Mouse (Mus musculus) stomach, embryonic 15.5 days (tissue): ENCODE data around the gene Myl4. TPM values are rescaled to one million over a fixed set of nuclear protein-coding genes. Genes with fewer than 3 reads are reported as not detected.
"Not testable (repeated sequence)": the region's sequence is repeated elsewhere in the genome, so short reads cannot be mapped to it uniquely, and the experiment has no call there.

Experiments
- ATAC-seq: fragments of 200-750 bp; cut with Nextera tagmentation; 2 replicates; pipeline ENCODE4 v1.8.0; 2017; ENCODE audit warnings: low read depth, moderate number of reproducible peaks, moderate TSS enrichment; ENCODE audit not compliant: insufficient read depth, low FRiP score
- H3K27ac ChIP-seq: fragments of 300-500 bp; sonication (generic); 2 replicates; pipeline ENCODE4 v1.5.1; 2015; ENCODE audit warnings: mild to moderate bottlenecking, inconsistent platforms
- H3K27me3 ChIP-seq: fragments of 300-500 bp; sonication (generic); replicated peaks from 2 replicates; pipeline ENCODE4 v1.6.1; 2015; ENCODE audit warnings: inconsistent platforms
- H3K36me3 ChIP-seq: fragments of 300-500 bp; sonication (generic); 2 replicates; pipeline ENCODE4 v1.6.1; 2015; ENCODE audit warnings: inconsistent platforms
- H3K4me1 ChIP-seq: fragments of 300-500 bp; sonication (generic); 2 replicates; pipeline ENCODE4 v1.6.1; 2015; ENCODE audit warnings: inconsistent platforms
- H3K4me2 ChIP-seq: fragments of 300-500 bp; sonication (generic); 2 replicates; pipeline ENCODE4 v1.6.1; 2015; ENCODE audit warnings: mild to moderate bottlenecking, inconsistent platforms
- H3K4me3 ChIP-seq: fragments of 300-500 bp; sonication (generic); replicated peaks from 2 replicates; pipeline ENCODE4 v1.5.1; 2015; ENCODE audit warnings: inconsistent platforms
- H3K9ac ChIP-seq: fragments of 300-500 bp; sonication (generic); 2 replicates; pipeline ENCODE4 v1.6.1; 2015; ENCODE audit warnings: inconsistent platforms
- H3K9me3 ChIP-seq: fragments of 300-500 bp; sonication (generic); 2 replicates; pipeline ENCODE4 v1.6.1; 2016; ENCODE audit warnings: inconsistent platforms
- WGBS: fragments of 180-500 bp; shearing (Covaris S2); methylation state at CpG from one replicate; pipeline ENCODE4 v1.1.7; 2015; 5-methylcytosine and 5-hydroxymethylcytosine counted together
- polyA plus RNA-seq: library from polyadenylated mRNA; unstranded; fragments of >200 nt; fragmentation: Nextera tagmentation; extraction: Ambion mirVana; gene quantifications from 2 replicates; pipeline ENCODE4 v1.2.1, GENCODE M21; 2015

Gene Myl4
- polyA plus RNA-seq, 1 experiment from 2014 or later = 7.8 TPM

DNA sequence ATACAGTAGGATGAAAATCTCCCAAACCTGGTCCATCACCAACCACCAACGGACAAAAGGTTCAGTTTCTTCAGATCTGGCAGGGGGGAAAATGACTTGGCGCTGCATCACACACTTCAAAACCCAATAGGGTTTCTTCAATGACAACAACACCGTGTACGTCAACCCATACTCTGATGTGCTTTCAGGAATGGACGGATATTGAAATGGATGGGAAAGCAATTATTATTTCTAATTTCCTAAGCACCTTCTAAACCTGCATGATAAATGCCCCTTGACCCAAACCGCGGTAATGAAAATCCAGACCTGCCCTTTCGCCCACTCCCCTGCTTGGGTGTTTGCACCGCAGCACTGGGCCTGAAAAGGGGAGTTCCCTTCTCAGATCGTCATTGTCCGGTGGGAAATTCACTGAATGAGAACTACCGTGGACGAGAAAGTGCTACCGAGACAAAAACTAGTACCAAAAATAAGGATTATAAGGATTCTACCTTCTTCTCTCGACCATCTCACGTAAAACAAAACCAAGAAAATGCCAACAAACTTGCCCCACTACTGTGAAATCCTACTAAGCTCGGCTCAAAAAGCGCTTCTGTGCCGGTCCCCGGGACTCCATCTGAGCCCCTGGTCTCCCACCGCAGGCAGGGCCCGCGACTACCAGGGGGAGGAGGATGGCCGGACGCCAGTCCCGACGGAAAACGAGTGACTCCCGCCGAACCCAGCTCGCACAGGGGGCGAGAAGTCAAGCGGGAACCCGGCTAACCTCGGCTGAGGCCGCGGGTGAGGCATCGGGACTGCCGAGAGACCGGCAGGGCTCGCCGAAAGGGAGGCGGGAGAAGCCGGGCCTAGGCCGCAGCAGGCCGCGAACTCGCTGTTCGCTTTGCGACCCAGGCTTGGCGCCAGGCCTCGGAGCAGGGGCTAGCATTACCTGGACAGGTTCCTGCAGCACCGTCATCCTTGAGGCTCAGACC lies 741 bp upstream of the Myl4 start:
- Histone ChIP-seq H3K36me3 (peaks cover 5% of the 10 kb centered on the region; the same call in 1 of the 2 replicates), H3K9ac (peak overlapping the region; percentile 89), H3K4me1 (peaks cover 2% of the 10 kb centered on the region; the same call in 1 of the 2 replicates), H3K27me3 (no peaks in the 10 kb centered on the region), H3K4me2 (peak overlapping the region; percentile 65), H3K9me3 (no peaks in the 10 kb centered on the region), H3K27ac (peak overlapping the region; percentile 89), H3K4me3 (peak overlapping the region; percentile 79)
- peak; percentile 83 for ATAC-seq
- WGBS = under 1% methylated on average over 52 of the region's 53 CpGs

DNA sequence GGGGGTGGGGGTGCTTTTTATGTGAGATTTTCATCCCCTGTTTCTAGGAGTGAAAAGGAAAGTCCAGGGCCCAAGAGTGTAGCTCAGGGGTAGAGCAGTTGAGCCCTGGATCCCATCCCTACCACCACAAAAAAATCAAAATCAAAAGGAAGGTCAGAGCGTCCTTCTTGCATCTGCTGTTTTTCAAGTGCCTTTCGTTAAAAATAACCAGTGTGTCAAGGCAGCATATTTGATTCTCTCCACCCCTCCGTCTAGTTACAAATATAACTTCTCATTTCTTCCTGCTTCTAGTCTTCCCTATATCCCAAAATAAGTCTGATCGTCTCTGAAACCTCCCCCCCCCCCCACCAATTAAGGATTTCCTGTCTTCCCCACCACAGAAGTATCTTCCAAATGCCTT lies 7.6 kb downstream of the Myl4 start:
- ATAC-seq = no peak
- Histone ChIP-seq H3K4me2 (no peak overlapping the region), H3K36me3 (no peaks in the 10 kb centered on the region), H3K4me3 (no peak overlapping the region), H3K4me1 (no peaks in the 10 kb centered on the region), H3K9me3 (no peaks in the 10 kb centered on the region), H3K27ac (no peak overlapping the region), H3K27me3 (no peaks in the 10 kb centered on the region), H3K9ac (no peak overlapping the region)
- WGBS = 59% methylated on average over 4 of the region's 4 CpGs

DNA sequence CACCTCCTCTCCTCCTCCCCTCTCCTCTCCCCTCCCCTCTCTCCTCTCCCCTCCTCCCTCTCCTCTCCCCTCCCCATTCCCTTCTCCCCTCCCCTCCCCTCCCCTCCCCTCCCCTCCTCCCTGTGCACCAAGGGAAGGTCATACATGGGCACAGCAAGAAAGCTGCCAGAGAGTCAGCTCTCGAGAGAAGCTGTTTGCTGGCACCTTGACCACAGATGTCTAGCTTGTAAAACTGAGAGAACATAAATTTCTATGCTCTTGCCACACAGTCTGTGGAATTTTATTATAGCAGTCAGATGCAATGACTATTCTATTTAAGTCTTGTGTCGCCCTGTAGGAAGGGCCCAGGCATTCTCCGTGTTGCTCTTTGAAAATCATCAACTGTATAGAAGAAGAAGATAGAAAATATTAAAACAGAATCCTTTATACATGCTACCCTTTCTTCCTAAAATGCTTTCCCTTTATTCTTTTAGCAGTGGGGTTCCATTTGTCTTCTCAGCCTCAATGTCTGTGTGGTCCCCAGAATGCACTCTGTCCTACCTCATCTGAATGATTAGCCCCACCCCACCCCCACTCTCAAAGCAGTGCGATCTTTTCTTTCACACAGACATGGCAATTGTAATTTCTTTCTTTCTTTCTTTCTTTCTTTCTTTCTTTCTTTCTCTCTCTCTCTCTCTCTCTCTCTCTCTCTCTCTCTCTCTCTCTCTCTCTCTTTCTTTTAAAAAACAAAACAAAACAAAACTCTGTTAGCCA lies 8.4 kb downstream of the Myl4 start:
- Histone ChIP-seq H3K27me3 (no peaks in the 10 kb centered on the region), H3K4me1 (no peaks in the 10 kb centered on the region), H3K4me3 (no peak overlapping the region), H3K36me3 (no peaks in the 10 kb centered on the region), H3K9me3 (no peaks in the 10 kb centered on the region), H3K9ac (no peak overlapping the region), H3K4me2 (no peak overlapping the region), H3K27ac (no peak overlapping the region)
- no peak for ATAC-seq
- 62% methylated on average over 4 of the region's 4 CpGs for WGBS

DNA sequence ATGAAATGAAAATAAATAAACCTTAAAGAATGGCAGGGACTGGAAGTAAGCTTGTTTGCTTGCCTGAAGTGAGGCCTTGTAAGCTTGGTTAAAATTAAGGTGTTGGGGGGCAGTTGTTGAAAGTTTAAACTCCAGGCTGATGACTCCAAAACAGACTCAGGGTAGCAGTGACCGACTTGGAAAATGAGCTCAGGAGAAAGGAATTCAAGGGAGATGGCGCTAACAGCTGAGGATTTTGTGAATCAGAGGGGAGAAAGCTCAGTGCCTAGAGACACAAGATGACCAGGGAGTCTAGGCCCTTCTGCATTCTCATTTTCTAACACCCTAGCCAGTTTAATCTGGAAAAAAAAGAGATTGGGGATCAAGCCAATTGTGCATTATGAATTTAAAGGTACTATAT lies 10.5 kb downstream of the Myl4 start:
- Histone ChIP-seq H3K9ac (no peak overlapping the region), H3K4me3 (no peak overlapping the region), H3K9me3 (no peaks in the 10 kb centered on the region), H3K4me2 (no peak overlapping the region), H3K27me3 (no peaks in the 10 kb centered on the region), H3K27ac (no peak overlapping the region), H3K36me3 (no peaks in the 10 kb centered on the region), H3K4me1 (no peaks in the 10 kb centered on the region)
- no peak for ATAC-seq
- 36% methylated on average over 2 of the region's 2 CpGs for WGBS

DNA sequence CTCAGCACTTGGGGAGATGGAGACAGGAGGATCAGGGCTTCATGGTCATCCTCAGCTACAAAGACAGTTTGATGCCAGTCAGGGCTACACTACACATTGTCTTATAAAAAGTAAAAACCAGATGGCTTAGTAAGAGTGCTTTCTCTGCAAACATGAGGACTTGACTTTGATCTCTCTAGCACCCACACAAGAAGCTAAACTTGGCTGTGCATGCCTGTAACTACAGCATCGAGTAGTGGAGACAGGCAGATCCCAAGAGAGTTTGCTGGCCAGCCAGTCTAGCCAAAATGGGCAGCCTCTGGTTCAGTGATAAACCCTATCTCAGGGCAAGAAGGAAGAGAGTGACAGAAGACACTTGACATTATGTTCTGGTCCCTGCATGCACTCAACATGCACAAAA lies 13.0 kb downstream of the Myl4 start:
- Histone ChIP-seq H3K4me3 (no peak overlapping the region), H3K27me3 (no peaks in the 10 kb centered on the region), H3K27ac (no peak overlapping the region), H3K36me3 (no peaks in the 10 kb centered on the region), H3K9ac (no peak overlapping the region), H3K4me1 (no peaks in the 10 kb centered on the region), H3K4me2 (no peak overlapping the region), H3K9me3 (no peaks in the 10 kb centered on the region)
- WGBS = 84% methylated on average over 1 of the region's 1 CpGs
- no peak for ATAC-seq

DNA sequence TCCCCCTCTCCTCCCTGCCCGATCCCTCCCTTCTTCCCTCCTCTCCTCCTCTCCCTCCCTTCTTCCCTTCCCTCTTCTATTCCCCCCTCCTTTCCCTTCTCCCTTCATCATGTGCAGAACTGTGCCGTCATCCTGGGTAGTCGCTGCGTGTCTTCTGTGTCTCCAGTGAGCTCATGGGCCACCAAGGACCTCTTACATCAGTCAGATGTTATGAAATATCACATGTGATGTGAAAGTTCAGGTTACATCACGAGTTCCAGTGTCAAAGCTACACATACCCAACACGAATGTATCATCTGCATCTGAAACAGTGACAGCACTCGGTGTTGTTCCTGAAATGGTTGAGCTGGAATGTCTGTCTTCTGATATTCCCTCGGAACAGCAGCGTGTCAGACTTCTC lies 14.7 kb downstream of the Myl4 start:
- no peak overlapping the region for H3K4me2 ChIP-seq
- WGBS = 74% methylated on average over 9 of the region's 9 CpGs
- H3K36me3 ChIP-seq = no peaks in the 10 kb centered on the region
- no peaks in the 10 kb centered on the region for H3K27me3 ChIP-seq
- ATAC-seq = no peak
- H3K9me3 ChIP-seq = no peaks in the 10 kb centered on the region
- H3K27ac ChIP-seq = no peak overlapping the region
- H3K9ac ChIP-seq = no peak overlapping the region
- H3K4me1 ChIP-seq = no peaks in the 10 kb centered on the region
- no peak overlapping the region for H3K4me3 ChIP-seq

DNA sequence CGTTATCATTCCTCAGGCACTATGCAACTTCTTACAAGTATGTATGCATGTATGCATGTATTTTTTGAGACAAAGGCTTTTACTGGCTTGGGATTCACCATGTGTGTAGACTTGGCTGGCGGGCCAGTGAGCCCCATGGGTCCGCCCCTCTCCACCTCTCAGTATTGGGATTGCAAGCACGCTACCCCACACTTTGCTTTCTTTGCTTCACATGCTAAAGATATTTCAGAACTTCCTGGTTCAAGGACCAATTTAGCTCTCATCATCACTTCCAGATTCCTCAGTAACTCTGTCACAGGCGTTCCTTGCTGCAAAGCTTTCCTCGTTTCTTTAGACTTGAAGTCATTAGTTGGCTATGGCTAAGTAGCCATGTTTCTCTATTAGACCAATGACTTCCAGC lies 15.6 kb downstream of the Myl4 start:
- Histone ChIP-seq H3K4me1 (no peaks in the 10 kb centered on the region), H3K4me2 (no peak overlapping the region), H3K27ac (no peak overlapping the region), H3K9ac (no peak overlapping the region), H3K27me3 (no peaks in the 10 kb centered on the region), H3K4me3 (no peak overlapping the region), H3K9me3 (no peaks in the 10 kb centered on the region), H3K36me3 (no peaks in the 10 kb centered on the region)
- no peak for ATAC-seq
- 78% methylated on average over 6 of the region's 6 CpGs for WGBS

DNA sequence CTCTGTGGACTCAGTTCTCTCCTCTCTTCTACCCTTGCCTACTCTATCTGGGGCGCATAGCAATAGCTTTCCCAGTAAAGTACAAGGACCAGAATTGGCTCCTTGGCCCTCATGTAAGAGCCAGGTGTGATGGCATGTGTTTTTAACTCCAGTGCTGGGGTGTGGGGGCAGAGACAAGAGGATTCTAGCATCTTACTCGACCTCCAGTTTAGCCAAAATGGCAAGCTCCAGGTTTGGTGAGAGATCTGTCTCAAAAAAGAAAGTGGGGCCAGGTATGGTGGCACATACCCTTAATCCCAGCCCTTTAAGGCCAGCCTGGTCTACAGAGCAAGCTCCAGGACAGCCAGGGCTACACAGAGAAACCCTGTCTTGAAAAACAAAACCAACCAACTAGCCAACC lies 16.3 kb downstream of the Myl4 start:
- Histone ChIP-seq H3K27ac (no peak overlapping the region), H3K9ac (no peak overlapping the region), H3K4me2 (no peak overlapping the region), H3K4me3 (no peak overlapping the region), H3K4me1 (no peaks in the 10 kb centered on the region), H3K27me3 (no peaks in the 10 kb centered on the region), H3K36me3 (no peaks in the 10 kb centered on the region), H3K9me3 (no peaks in the 10 kb centered on the region)
- ATAC-seq = no peak
- WGBS = 76% methylated on average over 2 of the region's 2 CpGs

DNA sequence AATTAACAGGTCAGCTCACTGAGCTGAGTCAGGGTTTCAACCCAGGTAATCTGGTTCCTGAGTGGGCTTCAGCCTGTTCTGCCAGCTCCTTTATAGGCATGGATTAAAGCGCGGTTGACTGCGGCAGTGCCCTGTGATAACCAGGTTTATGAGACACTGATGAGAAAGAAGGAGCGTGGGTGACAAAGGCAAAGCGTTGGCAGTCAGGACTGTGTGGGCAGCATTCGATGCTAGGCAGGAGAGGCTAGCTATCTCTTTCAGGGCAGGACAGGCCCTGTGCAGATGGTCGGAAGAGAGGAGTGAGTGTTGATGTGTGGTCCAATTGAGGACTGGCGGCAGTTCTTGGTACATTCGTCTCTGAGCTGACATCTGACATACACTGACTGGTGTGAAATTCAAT lies 17.3 kb downstream of the Myl4 start:
- 76% methylated on average over 9 of the region's 9 CpGs for WGBS
- Histone ChIP-seq H3K4me3 (no peak overlapping the region), H3K36me3 (no peaks in the 10 kb centered on the region), H3K4me2 (no peak overlapping the region), H3K27me3 (no peaks in the 10 kb centered on the region), H3K4me1 (no peaks in the 10 kb centered on the region), H3K27ac (no peak overlapping the region), H3K9me3 (no peaks in the 10 kb centered on the region), H3K9ac (no peak overlapping the region)
- no peak for ATAC-seq

DNA sequence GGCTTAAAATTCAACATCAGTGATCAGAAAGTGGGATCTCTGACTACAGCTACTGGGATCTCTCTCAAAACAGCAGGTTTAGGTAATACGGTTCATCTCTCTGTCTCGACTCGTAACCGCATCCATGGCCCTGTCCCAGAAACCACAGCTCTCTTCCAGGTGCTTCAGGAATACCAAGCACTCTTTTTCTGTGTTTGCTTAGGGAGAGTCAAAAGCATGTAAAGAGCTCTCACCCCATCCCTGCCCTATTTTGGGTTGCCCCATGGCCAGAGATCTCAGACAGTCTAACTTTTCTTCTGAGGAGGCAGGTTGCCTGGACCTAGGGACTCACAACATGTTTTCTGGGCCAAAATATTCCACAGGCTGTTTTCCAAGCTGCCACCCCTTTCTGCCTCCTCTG lies 17.9 kb downstream of the Myl4 start:
- H3K27me3 ChIP-seq = no peaks in the 10 kb centered on the region
- H3K4me1 ChIP-seq = no peaks in the 10 kb centered on the region
- no peak for ATAC-seq
- no peak overlapping the region for H3K9ac ChIP-seq
- no peak overlapping the region for H3K4me2 ChIP-seq
- H3K27ac ChIP-seq = no peak overlapping the region
- no peak overlapping the region for H3K4me3 ChIP-seq
- no peaks in the 10 kb centered on the region for H3K36me3 ChIP-seq
- WGBS = 93% methylated on average over 4 of the region's 4 CpGs
- no peaks in the 10 kb centered on the region for H3K9me3 ChIP-seq

DNA sequence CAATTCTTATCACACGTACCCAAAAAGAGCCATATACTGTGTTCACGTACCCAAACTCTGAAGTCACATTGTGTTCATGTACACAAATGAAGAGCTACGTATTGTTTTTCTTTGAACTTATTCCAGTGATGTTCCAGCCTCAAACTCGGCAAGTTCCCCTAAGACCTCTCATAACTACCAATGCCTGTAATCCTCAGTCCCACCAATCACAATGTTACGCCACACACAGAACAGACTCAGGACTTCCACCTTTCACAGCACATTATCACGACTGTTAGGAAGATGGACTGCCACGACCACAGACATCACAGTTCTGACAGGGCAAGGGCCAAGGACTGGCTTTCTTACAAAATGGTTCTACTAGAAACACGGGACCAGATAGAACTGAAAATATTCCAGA lies 20.1 kb downstream of the Myl4 start:
- ATAC-seq, H3K27ac ChIP-seq: not testable (repeated sequence)

DNA sequence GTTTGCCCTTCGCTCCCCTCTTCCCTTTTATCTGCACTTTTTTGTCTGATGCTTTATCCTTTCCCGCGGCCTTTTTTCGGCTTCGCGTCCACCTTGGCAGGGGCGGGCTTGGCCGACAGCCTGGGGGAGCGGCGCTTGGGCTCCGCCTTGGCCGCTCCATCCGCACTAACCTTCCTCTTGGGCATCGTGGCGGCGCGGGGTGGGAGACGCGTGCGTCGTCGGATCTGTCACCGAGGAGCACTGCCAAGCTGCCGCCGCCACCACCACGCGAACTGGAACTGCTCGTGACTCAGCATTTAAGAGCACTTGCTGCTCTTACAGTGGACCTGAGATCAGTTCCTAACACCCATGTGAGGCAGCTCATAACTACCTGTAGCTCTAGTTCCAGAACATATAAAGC lies 20.9 kb downstream of the Myl4 start:
- 1% methylated on average over 28 of the region's 28 CpGs for WGBS
- not testable (repeated sequence) for H3K36me3 ChIP-seq, H3K9me3 ChIP-seq, H3K27me3 ChIP-seq, H3K27ac ChIP-seq, H3K9ac ChIP-seq, H3K4me1 ChIP-seq
- Histone ChIP-seq H3K4me3 (peak overlapping the region; percentile 39), H3K4me2 (peak overlapping the region; percentile 71)
- ATAC-seq = peak; percentile 22; the same call in 1 of the 2 replicates

More for the DNA sequence above, 20.1 kb downstream of the Myl4 start:
- H3K4me3 ChIP-seq, H3K4me2 ChIP-seq, H3K9ac ChIP-seq, H3K4me1 ChIP-seq, H3K36me3 ChIP-seq, H3K9me3 ChIP-seq, H3K27me3 ChIP-seq: not testable (repeated sequence)
- 75% methylated on average over 8 of the region's 8 CpGs for WGBS
